In the genomic region with DNA sequence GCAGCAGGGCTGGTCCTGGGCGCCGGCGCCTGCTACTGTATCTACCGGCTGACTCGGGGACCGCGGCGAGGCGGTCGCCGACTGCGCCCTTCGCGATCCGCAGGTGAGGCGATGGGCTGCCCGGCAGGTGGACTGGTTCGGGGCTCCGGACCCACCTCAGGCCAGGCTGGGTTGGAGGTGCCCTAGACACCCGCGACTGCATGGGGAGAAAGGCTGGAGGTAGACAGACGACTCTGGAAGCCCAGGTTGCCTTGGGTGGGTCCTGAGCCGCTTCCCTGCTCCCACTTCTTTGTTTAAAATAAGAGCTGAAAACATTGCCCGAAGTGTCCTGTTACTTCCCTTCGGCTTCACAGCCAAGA, we compare ENCODE assay signal across 8 mouse cellular contexts. TPM values are rescaled to one million over a fixed set of nuclear protein-coding genes. Genes with fewer than 3 reads are reported as not detected.
DNase-seq lines count a peak whose midpoint lies in the region; ATAC-seq and TF ChIP-seq lines count a peak whose summit lies in the region.

No protein-coding gene starts in this region.

- H3K27me3 ChIP-seq in kidney, adult 2 months (replicated peaks; ENCODE audit: control insufficient read depth, insufficient read depth, low read length) = no peaks in the 10 kb centered on the region
- H3K27me3 ChIP-seq in hindbrain, embryonic 11.5 days (ENCODE audit: control insufficient read depth, insufficient read depth, low read length) = no peaks in the 10 kb centered on the region
- H3K27me3 ChIP-seq in midbrain, embryonic 12.5 days = peaks cover 12% of the 10 kb centered on the region

- H3K4me2 ChIP-seq in hindbrain, embryonic 11.5 days (replicated peaks; ENCODE audit: low read depth, low read length) = peak overlapping the region; percentile 78
- H3K4me2 ChIP-seq in midbrain, embryonic 12.5 days (replicated peaks) = peak overlapping the region; percentile 74

- under 1% methylated on average over 25 of the region's 25 CpGs for WGBS in kidney, adult 2 months
- under 1% methylated on average over 25 of the region's 25 CpGs for WGBS in hindbrain, embryonic 11.5 days
- 0% methylated on average over 25 of the region's 25 CpGs for WGBS in midbrain, embryonic 12.5 days

- no peak for DNase-seq in kidney, adult 2 months
- DNase-seq in kidney, postnatal 14 days = no peak
- DNase-seq in NIH3T3 (ENCODE audit: low read depth) = peak; percentile 5
- DNase-seq in hindbrain, embryonic 11.5 days (ENCODE audit: low spot score) = no peak
- no peak for DNase-seq in embryo, embryonic 10.5 days (ENCODE audit: low spot score)
- DNase-seq in ovary, postnatal 14 days (ENCODE audit: low spot score) = no peak

- peak overlapping the region; percentile 64 for H3K4me3 ChIP-seq in kidney, adult 2 months (ENCODE audit: insufficient read depth, low read depth, low read length)
- peak overlapping the region; percentile 82 for H3K4me3 ChIP-seq in hindbrain, embryonic 11.5 days (ENCODE audit: low read depth, low read length)
- peak overlapping the region; percentile 89 for H3K4me3 ChIP-seq in midbrain, embryonic 12.5 days

- peaks cover 2% of the 10 kb centered on the region for H3K36me3 ChIP-seq in kidney, adult 2 months (ENCODE audit: control insufficient read depth, insufficient read depth, low read length)
- peaks cover 6% of the 10 kb centered on the region; the same call in 1 of the 2 replicates for H3K36me3 ChIP-seq in hindbrain, embryonic 11.5 days (ENCODE audit: control insufficient read depth, insufficient read depth, low read length)
- peaks cover 31% of the 10 kb centered on the region for H3K36me3 ChIP-seq in midbrain, embryonic 12.5 days

- H3K9me3 ChIP-seq in hindbrain, embryonic 11.5 days (ENCODE audit: control insufficient read depth, low read length) = no peaks in the 10 kb centered on the region
- H3K9me3 ChIP-seq in midbrain, embryonic 12.5 days = no peaks in the 10 kb centered on the region

- TF ChIP-seq CTCF in kidney, adult 2 months (conservative IDR thresholded peaks at IDR 0.05; ENCODE audit: insufficient read depth, insufficient read length, low read depth, low read length) = no peak

- H3K4me1 ChIP-seq in kidney, adult 2 months (ENCODE audit: control insufficient read depth, insufficient read depth, low read length) = peaks cover 5% of the 10 kb centered on the region
- 0 out of 2 replicates have a peak, but pooled peaks cover 3% of the 10 kb centered on the region for H3K4me1 ChIP-seq in hindbrain, embryonic 11.5 days (replicated peaks; ENCODE audit: control insufficient read depth, insufficient read depth, low read length)
- H3K4me1 ChIP-seq in midbrain, embryonic 12.5 days = peaks cover 17% of the 10 kb centered on the region

- no peak for ATAC-seq in hindbrain, embryonic 11.5 days (ENCODE audit: low FRiP score)
- no peak for ATAC-seq in midbrain, embryonic 12.5 days (ENCODE audit: low FRiP score, low read depth)
- no peak for ATAC-seq in granulocyte monocyte progenitor cell, adult 5-6 weeks (replicated peaks; ENCODE audit: poor library complexity, severe bottlenecking)

- 0 out of 2 replicates have a peak overlapping the region, but pooled peaks have one; percentile 33 for H3K27ac ChIP-seq in kidney, adult 2 months (ENCODE audit: insufficient read depth, low read depth, low read length)
- H3K27ac ChIP-seq in hindbrain, embryonic 11.5 days (ENCODE audit: low read depth, low read length) = peak overlapping the region; percentile 91
- H3K27ac ChIP-seq in midbrain, embryonic 12.5 days (replicated peaks) = peak overlapping the region; percentile 94

- H3K9ac ChIP-seq in hindbrain, embryonic 11.5 days (ENCODE audit: low read depth, low read length) = peak overlapping the region; percentile 92
- H3K9ac ChIP-seq in midbrain, embryonic 12.5 days (replicated peaks) = peak overlapping the region; percentile 89

- TF ChIP-seq POLR2A in kidney, adult 2 months (IDR thresholded peaks at IDR 0.05; ENCODE audit: low read depth, low read length) = no peak

RNA-seq across cellular contexts. Expression of a gene that starts 0.5 kb away (rescaled TPM):
- polyA plus RNA-seq in kidney, adult 2 months (2012; rRNA removed) = 22.6 and 24.0 TPM in 2 replicates
- polyA plus RNA-seq in hindbrain, embryonic 11.5 days (2014; fragmentation: Nextera tagmentation; extraction: Ambion mirVana) = 88.4 and 93.0 TPM in 2 replicates
- polyA plus RNA-seq in midbrain, embryonic 12.5 days (2016; fragmentation: Nextera tagmentation; extraction: Ambion mirVana) = 79.1 and 81.3 TPM in 2 replicates
- 34.9 and 40.4 TPM in 2 replicates for total RNA-seq in granulocyte monocyte progenitor cell, adult 5-6 weeks (2014; fragmentation: Nextera tagmentation)
- 49.4 and 51.5 TPM in 2 replicates for total RNA-seq in granulocyte monocyte progenitor cell, adult 5-6 weeks (2017)

RNA-seq across cellular contexts. Expression of a gene that starts 0.7 kb away (rescaled TPM):
- polyA plus RNA-seq in kidney, adult 2 months (2012; rRNA removed) = 0.05 and 0.08 TPM in 2 replicates
- 0.25 and 0.32 TPM in 2 replicates for polyA plus RNA-seq in hindbrain, embryonic 11.5 days (2014; fragmentation: Nextera tagmentation; extraction: Ambion mirVana)
- polyA plus RNA-seq in midbrain, embryonic 12.5 days (2016; fragmentation: Nextera tagmentation; extraction: Ambion mirVana) = 0.21 and 0.40 TPM in 2 replicates
- total RNA-seq in granulocyte monocyte progenitor cell, adult 5-6 weeks (2014; fragmentation: Nextera tagmentation) = not detected in 2 replicates
- 0.43 TPM in 1 of 2 replicates, not detected in the other for total RNA-seq in granulocyte monocyte progenitor cell, adult 5-6 weeks (2017)

RNA-seq across cellular contexts. Expression of a gene that starts 55.1 kb away (rescaled TPM):
- polyA plus RNA-seq in kidney, adult 2 months (2012; rRNA removed) = 4.3 and 5.1 TPM in 2 replicates
- polyA plus RNA-seq in hindbrain, embryonic 11.5 days (2014; fragmentation: Nextera tagmentation; extraction: Ambion mirVana) = 7.0 and 7.8 TPM in 2 replicates
- polyA plus RNA-seq in midbrain, embryonic 12.5 days (2016; fragmentation: Nextera tagmentation; extraction: Ambion mirVana) = 10.2 and 10.9 TPM in 2 replicates
- total RNA-seq in granulocyte monocyte progenitor cell, adult 5-6 weeks (2014; fragmentation: Nextera tagmentation) = 5.7 and 7.2 TPM in 2 replicates
- total RNA-seq in granulocyte monocyte progenitor cell, adult 5-6 weeks (2017) = 2.8 and 4.1 TPM in 2 replicates

Comparison
In these comparisons a context has a peak if more than half of its experiments do, and no peak if none do; other contexts are left out.
1. H3K27ac ChIP-seq: peak in every context shown above with its lines; median percentile 94 in midbrain, embryonic 12.5 days; 91 in hindbrain, embryonic 11.5 days; 33 in kidney, adult 2 months.